Mouse (Mus musculus) embryo, embryonic 10.5 days (tissue): ENCODE results near the gene Nudt5.

ENCODE experiments used
- DNase-seq: peaks from one replicate; pipeline ENCODE4 v3.0.0-alpha.2; 2015; ENCODE audit warnings: low spot score

Gene Nudt5

GRCm38 (mm10) chr2:5844873-5845631 is at the start of gene Nudt5, which contains the start of gene Cdc123:
Gene Nudt5, plus strand, starts transcription at chr2:5845019.
Gene Cdc123, minus strand, starts transcription at chr2:5845164.
- DNase-seq: peak; percentile 96

GRCm38 (mm10) chr2:5797816-5798672 is 46.8 kb upstream of the Nudt5 start:
- no peak for DNase-seq

- no peak for DNase-seq
Measured at GRCm38 (mm10) chr2:5801182-5801640, 43.6 kb upstream of the Nudt5 start.

GRCm38 (mm10) chr2:5801927-5802590 is 42.8 kb upstream of the Nudt5 start:
- DNase-seq: no peak

- DNase-seq: no peak
Measured at GRCm38 (mm10) chr2:5804440-5805045, 40.3 kb upstream of the Nudt5 start.

GRCm38 (mm10) chr2:5805228-5805627 is 39.6 kb upstream of the Nudt5 start:
- DNase-seq: no peak

- DNase-seq: peak; percentile 42
Measured at GRCm38 (mm10) chr2:5806201-5806600, 38.6 kb upstream of the Nudt5 start.

- DNase-seq: no peak
Measured at GRCm38 (mm10) chr2:5810036-5810718, 34.6 kb upstream of the Nudt5 start.

- DNase-seq: no peak
Measured at GRCm38 (mm10) chr2:5811235-5811782, 33.5 kb upstream of the Nudt5 start.

GRCm38 (mm10) chr2:5821264-5821663 is 23.6 kb upstream of the Nudt5 start:
- DNase-seq: no peak

- DNase-seq: no peak
Measured at GRCm38 (mm10) chr2:5822449-5822848, 22.4 kb upstream of the Nudt5 start.

GRCm38 (mm10) chr2:5824213-5824612 is 20.6 kb upstream of the Nudt5 start:
- peak; percentile 26 for DNase-seq

GRCm38 (mm10) chr2:5824685-5825084 is 20.1 kb upstream of the Nudt5 start:
- DNase-seq: no peak

- DNase-seq: no peak
Measured at GRCm38 (mm10) chr2:5825265-5825913, 19.4 kb upstream of the Nudt5 start.

- DNase-seq: no peak
Measured at GRCm38 (mm10) chr2:5840815-5841214, 4.0 kb upstream of the Nudt5 start.

- no peak for DNase-seq
Measured at GRCm38 (mm10) chr2:5844181-5844872, 492 bp upstream of the Nudt5 start.

GRCm38 (mm10) chr2:5845826-5846225 is 1.0 kb downstream of the Nudt5 start:
- no peak for DNase-seq

GRCm38 (mm10) chr2:5851116-5851515 is 6.3 kb downstream of the Nudt5 start:
- DNase-seq: no peak

GRCm38 (mm10) chr2:5851866-5852265 is 7.0 kb downstream of the Nudt5 start:
- DNase-seq: no peak

GRCm38 (mm10) chr2:5862834-5863233 is 18.0 kb downstream of the Nudt5 start, which contains the start of gene Gm13199:
Gene Gm13199, minus strand, starts transcription at chr2:5862934.
- DNase-seq: no peak
